In the genomic region with DNA sequence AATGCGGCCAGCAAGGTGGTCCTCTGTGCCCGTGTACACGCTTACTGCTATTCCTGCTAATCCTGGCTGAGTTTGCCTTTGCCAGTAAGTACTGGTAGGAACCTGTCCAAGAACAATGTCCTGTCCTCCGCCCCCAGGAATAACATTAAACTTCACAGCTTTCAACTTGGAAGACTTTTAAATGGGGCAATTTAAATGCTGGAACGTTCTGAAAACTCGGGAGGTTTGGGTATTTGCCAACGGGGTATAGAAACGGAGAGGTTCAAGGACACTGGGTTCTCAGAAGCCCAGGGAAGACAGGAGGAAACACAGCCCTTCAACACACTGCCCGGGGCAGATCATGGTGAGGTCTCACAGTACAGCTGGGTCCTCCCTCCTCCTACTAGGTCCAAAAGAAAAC, we compare ENCODE assay signal across 17 mouse cellular contexts. TPM values are rescaled to one million over a fixed set of nuclear protein-coding genes. Genes with fewer than 3 reads are reported as not detected.
DNase-seq lines count a peak whose midpoint lies in the region.
"Had no signal": no experiment of that assay in that cellular context is flagged by ENCODE, and none has a peak within 500 bp of the region (broad histone marks: within the 10 kb centered on the region; RNA-seq: fewer than 3 reads in every experiment).

No protein-coding gene starts in this region.

- DNase-seq in testis, postnatal 14 days (ENCODE audit: low spot score): peak; percentile 33
- no peak for DNase-seq in testis, postnatal 10 days (ENCODE audit: low spot score)
- DNase-seq in gonadal fat pad, adult 2 months (ENCODE audit: low read depth): peak; percentile 74
- peak; percentile 66 for DNase-seq in kidney, postnatal 14 days
- no peak for DNase-seq in liver
- no peak for DNase-seq in embryo, embryonic 10 days (ENCODE audit: low spot score)
- DNase-seq: adrenal gland, adult 8-10 months; B cell, adult 2 months; cerebellum, adult 11 months; cerebellum, adult 9-10 months; gastrocnemius, postnatal 10 days; heart, postnatal 14 days; liver, postnatal 0 days; lung, postnatal 36 days; right cerebral cortex, adult 18-20 months; spleen, adult 18-20 months; thymus, adult 2 months had no signal

RNA-seq across cellular contexts. Expression of a gene that starts 14.8 kb away (rescaled TPM):
- polyA plus RNA-seq in gonadal fat pad, adult 2 months (2012; rRNA removed): 21.6 and 22.3 TPM in 2 replicates

RNA-seq across cellular contexts. Expression of a gene that starts 53.1 kb away (rescaled TPM):
- polyA plus RNA-seq in gonadal fat pad, adult 2 months (2012; rRNA removed): 62.2 and 77.9 TPM in 2 replicates

Comparison
In these comparisons a context has a peak if more than half of its experiments do, and no peak if none do; other contexts are left out.
1. DNase-seq: peak in testis, postnatal 14 days (single experiment), gonadal fat pad, adult 2 months (single experiment) and kidney, postnatal 14 days (single experiment); none in testis, postnatal 10 days (single experiment), liver (single experiment) and embryo, embryonic 10 days (single experiment).